Comparison of ENCODE assay signal across 8 mouse cellular contexts in genomic region chr8:120177318-120178123, GRCm38 (mm10). TPM values are rescaled to one million over a fixed set of nuclear protein-coding genes. Genes with fewer than 3 reads are reported as not detected.
DNase-seq lines count a peak whose midpoint lies in the region; ATAC-seq lines count a peak whose summit lies in the region.

Gene Fam92b, minus strand, starts transcription at chr8:120177466.

- H3K27me3 ChIP-seq in kidney, embryonic 15.5 days = peaks cover 39% of the 10 kb centered on the region
- peaks cover 40% of the 10 kb centered on the region for H3K27me3 ChIP-seq in heart, embryonic 14.5 days (ENCODE audit: control insufficient read depth, insufficient read depth, low read length)

- H3K27ac ChIP-seq in kidney, embryonic 15.5 days = 0 out of 2 replicates have a peak within 1 kb of the TSS, but pooled peaks have one; percentile 60
- no peak within 1 kb of the TSS; a peak in 1 of 4 replicates for H3K27ac ChIP-seq in heart, embryonic 14.5 days (replicated peaks in 1 of 2; ENCODE audit: control insufficient read depth in 1 of 2, insufficient read depth in 1 of 2, low read depth in 2 of 2, low read length in 2 of 2)

- peaks cover 37% of the 10 kb centered on the region for H3K4me1 ChIP-seq in kidney, embryonic 15.5 days
- peaks cover 12 to 17% of the 10 kb centered on the region in 2 experiments for H3K4me1 ChIP-seq in heart, embryonic 14.5 days (ENCODE audit: control insufficient read depth in 2 of 2, insufficient read depth in 2 of 2, low read length in 2 of 2)

- peak; percentile 90 for ATAC-seq in kidney, embryonic 15.5 days (replicated peaks; ENCODE audit: low FRiP score)
- ATAC-seq in heart, embryonic 14.5 days (ENCODE audit: insufficient number of reproducible peaks, insufficient read depth, low FRiP score, low read depth) = peak; percentile 81

- no peaks in the 10 kb centered on the region for H3K9me3 ChIP-seq in kidney, embryonic 15.5 days (replicated peaks)
- no peaks in the 10 kb centered on the region for H3K9me3 ChIP-seq in heart, embryonic 14.5 days (ENCODE audit: control insufficient read depth, low read length)

- H3K4me3 ChIP-seq in kidney, embryonic 15.5 days (replicated peaks) = peak within 1 kb of the TSS; percentile 4; the same call in 1 of the 2 replicates
- no peak within 1 kb of the TSS for H3K4me3 ChIP-seq in heart, embryonic 14.5 days (ENCODE audit: control insufficient read depth in 1 of 2, insufficient read depth in 1 of 2, low read depth in 1 of 2, low read length in 2 of 2)

- H3K36me3 ChIP-seq in kidney, embryonic 15.5 days = no peaks in the 10 kb centered on the region
- no peaks in the 10 kb centered on the region for H3K36me3 ChIP-seq in heart, embryonic 14.5 days (ENCODE audit: control insufficient read depth, insufficient read depth, low read length)

- DNase-seq in kidney, adult 18-20 months = no peak
- peak; percentile 54 for DNase-seq in c-Kit-positive CD71-negative TER-119-negative erythroid progenitor cells, embryonic 14.5 days (ENCODE audit: low read depth)
- DNase-seq in layer of hippocampus, postnatal 25 days (ENCODE audit: extremely low spot score in 1 of 2, low spot score in 1 of 2) = peak; percentile 40 to 45
- peak; percentile 31 for DNase-seq in lung, postnatal 25 days (ENCODE audit: low spot score)
- DNase-seq in right cerebral cortex, adult 2 months (ENCODE audit: low spot score in 2 of 2) = peak; percentile 54 to 58
- DNase-seq in cerebellum, adult 8-10 months = no peak

- 0 out of 2 replicates have a peak within 1 kb of the TSS, but pooled peaks have one; percentile 7 for H3K9ac ChIP-seq in kidney, embryonic 15.5 days
- no peak within 1 kb of the TSS; the same call in 1 of the 2 replicates for H3K9ac ChIP-seq in heart, embryonic 14.5 days (ENCODE audit: low read length)

- peak within 1 kb of the TSS; percentile 53 for H3K4me2 ChIP-seq in kidney, embryonic 15.5 days
- peak within 1 kb of the TSS; percentile 43 for H3K4me2 ChIP-seq in heart, embryonic 14.5 days (ENCODE audit: low read length)

- WGBS in kidney, embryonic 15.5 days = 2% methylated on average over 22 of the region's 26 CpGs
- WGBS in heart, embryonic 14.5 days = 2% methylated on average over 24 of the region's 26 CpGs

RNA-seq across cellular contexts. Expression of gene Fam92b, which starts in this region (rescaled TPM):
- 0.13 TPM in 1 of 2 replicates, not detected in the other for polyA plus RNA-seq in kidney, embryonic 15.5 days (2015; fragmentation: Nextera tagmentation; extraction: Ambion mirVana)
- polyA plus RNA-seq in heart, embryonic 14.5 days (2014; fragmentation: Nextera tagmentation; extraction: Ambion mirVana) = not detected in 2 replicates
- total RNA-seq in layer of hippocampus, postnatal 25 days (2021) = under 1 TPM; 0.61 to 0.71 TPM

Comparison
In these comparisons a context has a peak if more than half of its experiments do, and no peak if none do; other contexts are left out.
1. Peak in ATAC-seq, H3K4me3 ChIP-seq, H3K27ac ChIP-seq, H3K9ac ChIP-seq and H3K4me2 ChIP-seq in kidney, embryonic 15.5 days; RNA of the gene not detected or under 1 TPM.
2. Peak in ATAC-seq and H3K4me2 ChIP-seq in heart, embryonic 14.5 days; RNA of the gene not detected or under 1 TPM.
3. Peak in DNase-seq in layer of hippocampus, postnatal 25 days; RNA of the gene not detected or under 1 TPM.
4. DNase-seq: peak in c-Kit-positive CD71-negative TER-119-negative erythroid progenitor cells, embryonic 14.5 days (single experiment), lung, postnatal 25 days (single experiment) and right cerebral cortex, adult 2 months (2 of 2); none in kidney, adult 18-20 months (single experiment) and cerebellum, adult 8-10 months (single experiment).